Mouse (Mus musculus) liver, embryonic 15.5 days (tissue): ENCODE results near the gene Pxmp4. TPM values are rescaled to one million over a fixed set of nuclear protein-coding genes. Genes with fewer than 3 reads are reported as not detected.

ENCODE experiments used
- ATAC-seq: fragments of 200-750 bp; cut with Nextera tagmentation; 2 replicates; pipeline ENCODE4 v1.8.0; 2017; ENCODE audit warnings: moderate number of reproducible peaks, mild to moderate bottlenecking, moderate library complexity; ENCODE audit not compliant: insufficient read depth
- H3K27ac ChIP-seq: fragments of 300-500 bp; sonication (generic); replicated peaks from 2 replicates; pipeline ENCODE4 v1.5.1; 2015; ENCODE audit warnings: mild to moderate bottlenecking, inconsistent platforms
- H3K27me3 ChIP-seq: fragments of 300-500 bp; sonication (generic); 2 replicates; pipeline ENCODE4 v1.6.1; 2015; ENCODE audit warnings: mild to moderate bottlenecking, inconsistent platforms
- H3K36me3 ChIP-seq: fragments of 300-500 bp; sonication (generic); replicated peaks from 2 replicates; pipeline ENCODE4 v1.6.1; 2015; ENCODE audit warnings: moderate library complexity, mild to moderate bottlenecking, inconsistent platforms
- H3K4me1 ChIP-seq: fragments of 300-500 bp; sonication (generic); replicated peaks from 2 replicates; pipeline ENCODE4 v1.6.1; 2015; ENCODE audit warnings: inconsistent platforms
- H3K4me2 ChIP-seq: fragments of 300-500 bp; sonication (generic); 2 replicates; pipeline ENCODE4 v1.6.1; 2015; ENCODE audit warnings: moderate library complexity, mild to moderate bottlenecking, inconsistent platforms
- H3K4me3 ChIP-seq: fragments of 300-500 bp; sonication (generic); replicated peaks from 2 replicates; pipeline ENCODE4 v1.5.1; 2015; ENCODE audit warnings: mild to moderate bottlenecking, inconsistent platforms
- H3K9ac ChIP-seq: fragments of 300-500 bp; sonication (generic); 2 replicates; pipeline ENCODE4 v1.6.1; 2015; ENCODE audit warnings: moderate library complexity, mild to moderate bottlenecking, inconsistent platforms
- H3K9me3 ChIP-seq: fragments of 300-500 bp; sonication (generic); replicated peaks from 2 replicates; pipeline ENCODE4 v1.6.1; 2016; ENCODE audit warnings: inconsistent platforms
- WGBS: fragments of 180-500 bp; shearing (Covaris S2); methylation state at CpG from one replicate; pipeline ENCODE4 v1.1.7; 2015; ENCODE audit warnings: mixed read lengths; ENCODE audit not compliant: insufficient replicate concordance; 5-methylcytosine and 5-hydroxymethylcytosine counted together
- polyA plus RNA-seq: library from polyadenylated mRNA; unstranded; fragments of >200 nt; fragmentation: Nextera tagmentation; extraction: Ambion mirVana; gene quantifications from 2 replicates; pipeline ENCODE4 v1.2.1, GENCODE M21; 2015

The Pxmp4 gene
- polyA plus RNA-seq, 1 experiment from 2014 or later: 34.6 TPM

- no peaks in the 10 kb centered on the region for H3K36me3 ChIP-seq
- peaks cover 7% of the 10 kb centered on the region; the same call in 1 of the 2 replicates for H3K27me3 ChIP-seq
- H3K4me3 ChIP-seq: no peak overlapping the region
- H3K4me2 ChIP-seq: no peak overlapping the region
- no peak overlapping the region for H3K27ac ChIP-seq
- WGBS: 39% methylated on average over 10 of the region's 10 CpGs
- no peaks in the 10 kb centered on the region for H3K9me3 ChIP-seq
- ATAC-seq: no peak
- no peak overlapping the region for H3K9ac ChIP-seq
- peaks cover 63% of the 10 kb centered on the region for H3K4me1 ChIP-seq
Measured at GRCm38 (mm10) chr2:154609050-154609767, 5.7 kb upstream of the Pxmp4 start.

- H3K4me2 ChIP-seq: no peak overlapping the region
- no peaks in the 10 kb centered on the region for H3K9me3 ChIP-seq
- H3K27ac ChIP-seq: no peak overlapping the region
- no peak overlapping the region for H3K4me3 ChIP-seq
- ATAC-seq: no peak
- H3K9ac ChIP-seq: no peak overlapping the region
- no peaks in the 10 kb centered on the region for H3K36me3 ChIP-seq
- peaks cover 7% of the 10 kb centered on the region; the same call in 1 of the 2 replicates for H3K27me3 ChIP-seq
- peaks cover 59% of the 10 kb centered on the region for H3K4me1 ChIP-seq
- 70% methylated on average over 1 of the region's 1 CpGs for WGBS
Measured at GRCm38 (mm10) chr2:154606965-154607364, 3.5 kb upstream of the Pxmp4 start.

GRCm38 (mm10) chr2:154604156-154604555, 648 bp upstream of the Pxmp4 start:
- Histone ChIP-seq H3K9me3 (no peaks in the 10 kb centered on the region), H3K4me1 (peaks cover 49% of the 10 kb centered on the region), H3K4me3 (peak overlapping the region; percentile 57), H3K36me3 (0 out of 2 replicates have a peak, but pooled peaks cover 3% of the 10 kb centered on the region), H3K4me2 (peak overlapping the region; percentile 82), H3K27me3 (peaks cover 7% of the 10 kb centered on the region; the same call in 1 of the 2 replicates), H3K9ac (peak overlapping the region; percentile 63), H3K27ac (peak overlapping the region; percentile 93)
- 12% methylated on average over 7 of the region's 7 CpGs for WGBS
- ATAC-seq: no peak

GRCm38 (mm10) chr2:154603007-154603637, 386 bp downstream of the Pxmp4 start:
- peak overlapping the region; percentile 83 for H3K9ac ChIP-seq
- no peaks in the 10 kb centered on the region for H3K9me3 ChIP-seq
- peak; percentile 1 for ATAC-seq
- H3K27me3 ChIP-seq: no peaks in the 10 kb centered on the region
- 0 out of 2 replicates have a peak, but pooled peaks cover 3% of the 10 kb centered on the region for H3K36me3 ChIP-seq
- H3K4me1 ChIP-seq: peaks cover 42% of the 10 kb centered on the region
- peak overlapping the region; percentile 89 for H3K27ac ChIP-seq
- peak overlapping the region; percentile 70 for H3K4me3 ChIP-seq
- 4% methylated on average over 22 of the region's 22 CpGs for WGBS
- peak overlapping the region; percentile 71 for H3K4me2 ChIP-seq

GRCm38 (mm10) chr2:154601324-154601723, 2.2 kb downstream of the Pxmp4 start:
- no peak for ATAC-seq
- H3K9ac ChIP-seq: no peak overlapping the region
- no peaks in the 10 kb centered on the region for H3K27me3 ChIP-seq
- H3K4me1 ChIP-seq: peaks cover 50% of the 10 kb centered on the region
- no peaks in the 10 kb centered on the region for H3K9me3 ChIP-seq
- H3K4me2 ChIP-seq: peak overlapping the region; percentile 18
- peaks cover 3% of the 10 kb centered on the region; the same call in 1 of the 2 replicates for H3K36me3 ChIP-seq
- H3K27ac ChIP-seq: peak overlapping the region; percentile 48; the same call in 1 of the 2 replicates
- 53% methylated on average over 3 of the region's 3 CpGs for WGBS
- H3K4me3 ChIP-seq: no peak overlapping the region

- Histone ChIP-seq H3K27ac (no peak overlapping the region), H3K9ac (no peak overlapping the region), H3K36me3 (peaks cover 10% of the 10 kb centered on the region), H3K27me3 (no peaks in the 10 kb centered on the region), H3K4me2 (no peak overlapping the region), H3K4me1 (peaks cover 46% of the 10 kb centered on the region), H3K4me3 (no peak overlapping the region), H3K9me3 (no peaks in the 10 kb centered on the region)
- no peak for ATAC-seq
- WGBS: 67% methylated on average over 6 of the region's 6 CpGs
Measured at GRCm38 (mm10) chr2:154600586-154600985, 2.9 kb downstream of the Pxmp4 start.

GRCm38 (mm10) chr2:154597399-154597798, 6.1 kb downstream of the Pxmp4 start:
- H3K9me3 ChIP-seq: no peaks in the 10 kb centered on the region
- peaks cover 41% of the 10 kb centered on the region for H3K36me3 ChIP-seq
- H3K9ac ChIP-seq: no peak overlapping the region
- H3K4me2 ChIP-seq: no peak overlapping the region
- peaks cover 19% of the 10 kb centered on the region for H3K4me1 ChIP-seq
- no peak overlapping the region for H3K4me3 ChIP-seq
- H3K27me3 ChIP-seq: no peaks in the 10 kb centered on the region
- H3K27ac ChIP-seq: no peak overlapping the region
- WGBS: 73% methylated on average over 3 of the region's 3 CpGs
- ATAC-seq: no peak

GRCm38 (mm10) chr2:154595775-154596174, 7.7 kb downstream of the Pxmp4 start:
- no peak overlapping the region for H3K9ac ChIP-seq
- peaks cover 47% of the 10 kb centered on the region for H3K36me3 ChIP-seq
- H3K4me3 ChIP-seq: no peak overlapping the region
- H3K4me1 ChIP-seq: peaks cover 8% of the 10 kb centered on the region
- 75% methylated on average over 5 of the region's 5 CpGs for WGBS
- H3K27ac ChIP-seq: no peak overlapping the region
- H3K27me3 ChIP-seq: no peaks in the 10 kb centered on the region
- no peak for ATAC-seq
- H3K4me2 ChIP-seq: no peak overlapping the region
- no peaks in the 10 kb centered on the region for H3K9me3 ChIP-seq

- ATAC-seq: no peak
- 50% methylated on average over 3 of the region's 3 CpGs for WGBS
- peaks cover 48% of the 10 kb centered on the region for H3K36me3 ChIP-seq
Measured at GRCm38 (mm10) chr2:154593025-154593424, 10.5 kb downstream of the Pxmp4 start.

GRCm38 (mm10) chr2:154591239-154591638, 12.3 kb downstream of the Pxmp4 start:
- Histone ChIP-seq H3K27me3 (no peaks in the 10 kb centered on the region), H3K4me2 (no peak overlapping the region), H3K4me3 (no peak overlapping the region), H3K9me3 (no peaks in the 10 kb centered on the region), H3K36me3 (peaks cover 66% of the 10 kb centered on the region), H3K27ac (no peak overlapping the region), H3K4me1 (no peaks in the 10 kb centered on the region; the same call in 1 of the 2 replicates), H3K9ac (no peak overlapping the region)
- WGBS: 60% methylated on average over 3 of the region's 3 CpGs
- no peak for ATAC-seq

More at GRCm38 (mm10) chr2:154593025-154593424, 10.5 kb downstream of the Pxmp4 start:
- Histone ChIP-seq H3K4me1 (peaks cover 8% of the 10 kb centered on the region; the same call in 1 of the 2 replicates), H3K9me3 (no peaks in the 10 kb centered on the region), H3K4me2 (no peak overlapping the region), H3K27ac (no peak overlapping the region), H3K9ac (no peak overlapping the region), H3K4me3 (no peak overlapping the region), H3K27me3 (no peaks in the 10 kb centered on the region)

- H3K36me3 ChIP-seq: peaks cover 44% of the 10 kb centered on the region
- H3K27me3 ChIP-seq: no peaks in the 10 kb centered on the region
- H3K4me1 ChIP-seq: peaks cover 8% of the 10 kb centered on the region
- no peak overlapping the region for H3K27ac ChIP-seq
- H3K9ac ChIP-seq: no peak overlapping the region
- no peak overlapping the region for H3K4me3 ChIP-seq
- no peak for ATAC-seq
- H3K4me2 ChIP-seq: no peak overlapping the region
- H3K9me3 ChIP-seq: no peaks in the 10 kb centered on the region
- WGBS: 80% methylated on average over 4 of the region's 4 CpGs
Measured at GRCm38 (mm10) chr2:154589051-154589450, 14.5 kb downstream of the Pxmp4 start.
